Mouse (Mus musculus): Measurements from ENCODE around the gene Dok5.

Gene Dok5

DNA sequence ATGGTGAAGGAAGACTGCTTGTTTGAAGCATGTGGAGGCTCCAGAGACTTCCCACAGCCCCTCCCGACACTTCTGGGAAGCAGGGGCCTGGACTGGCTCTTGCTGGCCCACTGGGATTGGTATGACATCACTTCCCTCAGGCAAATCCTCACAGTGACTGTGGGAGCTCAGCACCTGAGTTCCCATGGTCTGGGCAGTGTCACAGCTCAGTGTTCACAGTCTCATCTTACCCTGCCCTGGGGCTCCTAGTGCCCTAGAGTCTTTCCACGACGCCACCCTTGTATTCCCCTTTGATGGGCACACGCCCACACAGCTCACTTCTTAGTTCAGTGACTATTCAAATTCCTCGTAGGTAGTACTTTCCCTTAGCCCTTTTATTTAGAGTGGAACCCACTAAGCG is 71.4 kb downstream of the Dok5 start:
- DNase-seq (ENCODE audit: low spot score), result no peak

- no peak for DNase-seq (ENCODE audit: low spot score)
Measured at GRCm38 (mm10) chr2:170807555-170808258, 76.1 kb downstream of the Dok5 start.

DNA sequence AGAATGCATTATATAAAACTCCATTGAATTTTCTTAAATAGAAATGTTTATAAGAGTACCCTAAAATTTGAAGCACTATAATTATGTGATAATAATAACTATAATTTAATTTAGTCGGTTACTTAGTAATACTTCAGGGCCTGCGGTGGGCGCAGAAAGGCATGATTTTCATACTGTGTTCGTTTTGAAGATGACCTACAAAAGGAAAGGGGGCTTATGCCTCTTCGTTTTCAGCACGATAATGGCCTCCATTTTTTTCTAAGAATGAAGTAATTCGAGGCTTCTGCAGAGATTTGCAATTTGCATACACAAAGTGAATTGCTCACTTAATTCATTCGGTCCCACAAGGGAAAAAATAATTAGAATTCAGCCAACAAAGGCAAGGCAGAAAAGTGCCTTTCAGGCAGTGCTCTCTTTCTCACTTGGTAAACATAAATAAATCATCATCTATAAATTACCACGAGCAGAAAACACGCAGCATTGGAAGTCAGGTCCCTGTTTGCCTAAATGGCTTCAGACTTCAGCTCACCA is 76.7 kb downstream of the Dok5 start:
- no peak for DNase-seq (ENCODE audit: low spot score)

GRCm38 (mm10) chr2:170811356-170811755 is 79.7 kb downstream of the Dok5 start:
- no peak for DNase-seq (ENCODE audit: low spot score)

GRCm38 (mm10) chr2:170816302-170816701 is 84.7 kb downstream of the Dok5 start:
- peak; percentile 46 for DNase-seq (ENCODE audit: low spot score)

DNA sequence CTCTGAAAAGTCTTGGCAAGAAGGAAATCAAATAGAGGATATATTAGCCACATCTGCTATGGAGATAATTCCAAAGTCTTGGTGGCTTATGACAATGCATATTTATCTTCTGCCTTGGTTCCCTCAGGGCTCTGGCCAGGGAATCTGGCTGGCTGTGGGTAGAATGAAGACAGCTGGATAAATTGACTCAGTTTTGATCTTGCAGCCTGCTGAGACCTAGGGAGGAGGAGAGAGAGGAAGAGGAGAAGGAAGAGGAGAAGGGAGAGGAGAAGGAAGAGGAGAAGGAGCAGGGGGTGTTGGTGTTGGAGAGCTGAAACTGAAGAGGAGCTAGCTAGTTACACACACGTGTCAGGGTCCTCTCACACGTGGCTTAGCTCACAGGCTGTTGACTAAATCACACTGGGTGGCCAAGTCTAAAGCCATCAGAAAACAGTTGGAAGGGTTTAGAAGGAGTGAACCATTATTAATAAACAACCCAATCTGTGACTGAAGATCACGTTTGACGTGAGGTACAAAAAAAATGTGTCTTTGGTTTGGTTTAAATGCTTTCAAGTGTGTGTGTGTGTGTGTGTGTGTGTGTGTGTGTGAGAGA is 85.6 kb downstream of the Dok5 start:
- DNase-seq (ENCODE audit: low spot score), result no peak

DNA sequence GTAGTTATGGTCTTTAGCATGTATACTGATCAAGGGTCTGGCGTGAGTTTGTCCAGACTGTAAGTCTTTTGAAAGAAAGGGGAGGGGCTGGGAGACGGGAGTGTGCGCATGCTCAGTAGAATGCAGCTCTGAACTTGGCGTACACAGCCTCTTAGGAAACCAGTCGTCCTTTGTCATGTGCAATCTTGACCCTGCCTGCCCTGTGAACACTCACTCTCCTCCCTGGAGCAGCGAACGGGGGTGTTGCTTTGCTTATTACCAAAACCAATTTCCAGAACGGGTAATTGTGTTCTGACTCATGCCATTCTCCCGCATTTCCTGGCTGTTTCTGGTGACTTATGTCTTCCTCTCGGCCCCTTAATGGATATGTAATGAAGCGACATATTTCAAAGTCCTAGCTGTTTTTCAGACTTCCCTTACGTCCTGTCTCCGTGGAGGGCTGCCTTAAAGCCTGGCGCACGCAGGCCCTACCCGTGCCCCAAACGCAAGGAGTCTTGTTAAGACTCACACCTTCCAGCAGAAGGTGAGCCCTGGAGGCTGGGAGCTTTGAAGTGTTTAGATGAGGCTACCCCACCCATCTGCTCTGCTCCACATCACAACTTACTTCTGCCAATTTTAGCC is 95.3 kb downstream of the Dok5 start:
- peak; percentile 33 for DNase-seq (ENCODE audit: low spot score)

- DNase-seq (ENCODE audit: low spot score), result no peak
Measured at GRCm38 (mm10) chr2:170828757-170829156, 97.2 kb downstream of the Dok5 start.

DNA sequence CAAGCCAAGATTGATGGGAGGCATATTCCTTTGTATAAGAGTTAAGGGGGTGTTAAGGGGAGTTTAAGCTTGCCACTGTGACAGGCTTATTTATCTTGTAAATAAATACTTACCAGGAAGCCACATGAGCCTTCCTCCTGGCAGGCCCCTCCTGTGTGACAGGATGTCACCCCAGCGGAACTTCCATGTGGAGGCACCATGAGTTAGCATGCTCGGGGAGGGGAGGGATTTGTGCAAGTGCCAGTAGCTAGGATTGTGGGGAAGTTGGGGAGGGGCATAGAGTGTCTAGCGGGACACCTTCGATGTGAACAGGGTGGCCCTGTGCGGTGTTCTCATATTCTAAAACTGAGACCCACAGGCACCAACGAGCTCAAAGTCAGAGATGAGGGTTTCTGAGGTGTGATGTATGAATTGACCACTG is 97.6 kb downstream of the Dok5 start:
- no peak for DNase-seq (ENCODE audit: low spot score)

DNA sequence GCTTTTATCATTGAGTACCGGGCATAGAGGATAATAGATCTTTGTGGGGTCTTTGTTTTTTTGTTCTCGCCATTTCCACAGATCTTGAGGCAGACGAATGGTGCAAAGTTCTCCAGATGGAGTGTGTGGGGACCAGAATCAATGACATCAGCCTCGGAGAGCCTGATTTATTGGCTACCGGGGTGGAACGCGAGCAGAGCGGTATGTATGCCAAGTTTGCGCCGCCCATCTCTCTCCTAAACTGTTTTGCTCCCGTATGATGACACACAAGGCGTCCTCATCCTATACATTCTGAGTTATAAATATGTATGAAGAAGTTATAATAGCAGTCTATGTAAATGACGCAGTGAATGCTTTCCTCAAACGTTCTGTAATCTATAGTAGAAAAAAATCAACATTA is 98.4 kb downstream of the Dok5 start:
- DNase-seq (ENCODE audit: low spot score), result no peak

- no peak for DNase-seq (ENCODE audit: low spot score)
Measured at GRCm38 (mm10) chr2:170836862-170837261, 105.3 kb downstream of the Dok5 start.

GRCm38 (mm10) chr2:170837363-170837762 is 105.8 kb downstream of the Dok5 start:
- no peak for DNase-seq (ENCODE audit: low spot score)

DNA sequence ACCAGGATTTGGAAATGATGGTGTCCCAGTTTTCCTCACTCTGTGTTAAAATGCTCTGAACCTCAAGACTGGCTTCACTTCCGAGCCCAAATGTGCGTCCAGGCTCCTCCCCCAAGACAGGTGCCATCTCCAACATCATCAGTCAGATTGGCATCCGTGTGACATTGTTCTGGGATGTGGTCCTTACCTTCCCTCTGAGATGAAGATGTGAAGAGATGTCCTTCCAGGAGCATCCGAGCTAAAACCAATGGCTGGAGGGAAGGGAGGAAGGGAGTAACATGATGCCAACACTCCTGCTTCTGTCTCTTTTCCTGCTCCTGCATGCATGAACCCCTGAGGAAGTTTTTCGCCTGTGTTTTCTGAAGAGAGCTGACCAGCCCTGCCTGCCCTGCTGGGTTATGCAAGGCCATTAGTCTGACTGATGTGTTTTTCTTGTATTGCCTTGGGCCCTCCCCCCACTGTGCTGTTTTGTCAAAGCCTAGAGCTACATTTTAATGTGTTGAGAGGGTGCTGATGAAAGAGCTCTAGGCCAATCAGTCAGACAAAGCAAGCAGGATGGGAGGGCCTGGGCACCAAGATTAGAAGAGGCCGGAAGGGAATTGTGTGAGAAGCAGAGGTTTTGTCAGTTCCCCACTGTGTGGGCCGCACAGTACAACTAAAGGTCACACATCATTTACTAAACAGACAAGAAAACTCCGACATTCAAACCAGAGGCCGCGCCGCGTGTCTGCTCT is 106.4 kb downstream of the Dok5 start:
- peak; percentile 45 for DNase-seq (ENCODE audit: low spot score)

DNA sequence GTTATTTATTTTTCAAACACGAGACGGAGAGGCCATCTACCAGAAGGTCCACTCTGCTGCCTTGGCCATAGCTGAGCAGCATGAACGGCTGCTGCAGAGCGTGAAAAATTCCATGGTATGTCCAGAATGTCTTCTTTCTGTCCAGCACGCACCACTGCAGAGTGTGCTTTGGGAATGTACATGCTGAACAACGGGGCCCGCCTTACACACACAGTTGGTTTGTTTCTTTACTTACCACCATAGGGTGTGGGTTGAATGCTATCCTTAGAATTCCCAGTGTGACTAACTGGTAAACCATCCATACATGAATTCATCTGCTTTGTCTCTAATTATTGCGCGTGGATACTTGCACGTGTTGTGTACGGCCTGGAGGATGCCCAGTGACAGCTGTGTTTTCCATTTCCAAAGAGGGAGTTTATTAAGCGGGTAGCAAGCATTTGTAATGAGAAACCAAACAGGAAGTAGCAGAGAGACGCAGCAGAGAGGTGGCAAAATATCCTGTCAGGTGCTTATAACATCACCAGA is 109.9 kb downstream of the Dok5 start:
- DNase-seq (ENCODE audit: low spot score), result peak; percentile 11

GRCm38 (mm10) chr2:170845511-170845910 is 113.9 kb downstream of the Dok5 start:
- DNase-seq (ENCODE audit: low spot score), result no peak

DNA sequence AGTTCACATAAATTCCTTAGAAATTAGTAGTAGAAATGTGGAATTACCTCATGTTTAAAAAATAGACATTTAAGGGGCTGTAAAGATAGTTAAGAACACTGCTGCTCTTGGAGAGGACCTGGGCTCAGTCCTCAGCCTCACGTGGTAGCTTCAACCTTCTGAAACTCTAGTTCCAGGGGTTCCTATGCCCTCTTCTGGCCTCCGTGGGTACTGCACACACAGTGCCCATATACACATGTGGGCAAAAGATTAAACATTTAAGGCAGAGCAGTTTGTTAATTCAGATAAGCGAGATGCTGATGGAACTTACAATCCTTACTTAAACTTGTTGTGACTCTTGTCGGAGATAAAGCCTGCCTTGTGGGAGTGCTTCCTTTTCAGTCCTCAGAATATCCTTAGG is 118.5 kb downstream of the Dok5 start:
- no peak for DNase-seq (ENCODE audit: low spot score)

DNA sequence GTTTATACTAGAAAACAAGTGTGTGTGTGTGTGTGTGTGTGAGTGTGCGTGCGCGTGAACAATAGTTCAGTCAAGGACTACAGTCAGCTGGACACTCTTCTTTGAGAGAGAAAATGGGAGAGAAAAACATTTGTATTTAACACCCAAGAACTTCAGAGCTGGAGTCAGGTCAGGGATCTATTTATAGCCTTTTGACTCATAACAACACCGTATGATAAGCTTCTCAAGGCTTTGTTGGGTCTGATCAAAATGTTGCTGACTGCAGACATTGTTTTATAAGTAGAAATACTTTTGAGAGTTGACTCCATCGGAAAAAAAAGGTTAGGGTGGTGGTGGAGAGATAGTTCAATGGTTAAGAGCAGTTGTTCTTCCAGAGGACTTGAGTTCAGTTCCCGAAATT is 120.7 kb downstream of the Dok5 start:
- DNase-seq (ENCODE audit: low spot score), result no peak

GRCm38 (mm10) chr2:170855210-170855609 is 123.6 kb downstream of the Dok5 start:
- no peak for DNase-seq (ENCODE audit: low spot score)

DNA sequence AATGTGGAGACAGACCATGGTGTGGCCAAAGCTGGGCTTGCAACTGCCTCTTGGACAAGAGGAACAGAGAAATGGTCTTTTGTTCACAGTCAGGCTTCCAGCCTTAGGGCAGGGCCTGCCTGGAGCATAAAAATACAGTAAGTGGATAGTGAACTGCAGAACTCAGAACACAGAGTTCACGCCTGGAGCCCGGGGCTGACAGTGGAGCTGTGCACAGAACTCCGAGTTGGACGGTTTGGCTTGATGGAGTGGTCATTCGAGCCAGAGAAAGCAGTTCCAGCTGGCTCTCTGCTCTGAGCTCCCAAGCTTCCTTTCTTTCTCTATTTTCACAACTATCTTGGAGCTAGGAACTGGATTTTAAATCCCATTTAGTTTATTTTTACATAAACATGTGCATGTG is 124.5 kb downstream of the Dok5 start:
- DNase-seq (ENCODE audit: low spot score), result no peak

DNA sequence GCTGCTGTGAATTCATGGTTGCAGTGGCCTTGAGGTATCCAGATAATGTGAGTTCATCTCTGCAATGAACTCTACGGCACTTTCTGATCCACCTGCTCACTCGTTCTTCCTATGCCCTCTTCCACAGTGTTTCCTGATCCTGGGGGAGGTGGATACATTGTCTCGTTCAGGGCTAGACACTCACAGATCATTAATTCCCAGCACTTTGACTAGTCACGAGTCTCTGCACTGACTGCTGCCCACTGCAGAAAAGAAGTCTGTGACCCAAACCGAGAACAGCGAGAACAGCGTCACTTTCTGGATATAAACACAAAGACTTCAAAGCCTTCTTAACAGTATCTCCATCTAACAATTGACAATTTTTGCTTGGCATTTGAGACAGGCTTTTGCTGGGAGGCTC is 125.9 kb downstream of the Dok5 start:
- DNase-seq (ENCODE audit: low spot score), result no peak

GRCm38 (mm10) chr2:170858640-170859039 is 127.0 kb downstream of the Dok5 start:
- DNase-seq (ENCODE audit: low spot score), result no peak

DNA sequence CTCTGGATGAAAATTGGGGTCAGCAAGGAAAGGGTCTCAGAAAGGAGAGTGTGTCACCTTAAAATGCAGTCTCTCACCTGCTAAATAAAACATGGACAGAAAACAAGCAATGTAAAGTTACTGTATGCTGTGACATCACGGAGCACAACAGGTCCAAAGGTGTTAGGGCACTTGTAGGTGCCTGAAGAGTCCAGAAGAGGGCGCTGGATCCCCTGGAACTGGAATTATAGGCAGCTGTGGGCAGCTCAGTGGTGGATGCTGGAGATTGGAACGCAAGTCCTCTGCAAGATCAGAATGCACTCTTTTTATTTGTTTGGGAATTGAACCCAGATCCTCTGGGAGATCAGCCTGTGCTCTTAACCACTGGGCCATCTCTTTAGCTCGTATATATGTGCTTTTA is 129.0 kb downstream of the Dok5 start:
- DNase-seq (ENCODE audit: low spot score), result no peak
